8 mouse cellular contexts compared by ENCODE assay signal in the genomic region with DNA sequence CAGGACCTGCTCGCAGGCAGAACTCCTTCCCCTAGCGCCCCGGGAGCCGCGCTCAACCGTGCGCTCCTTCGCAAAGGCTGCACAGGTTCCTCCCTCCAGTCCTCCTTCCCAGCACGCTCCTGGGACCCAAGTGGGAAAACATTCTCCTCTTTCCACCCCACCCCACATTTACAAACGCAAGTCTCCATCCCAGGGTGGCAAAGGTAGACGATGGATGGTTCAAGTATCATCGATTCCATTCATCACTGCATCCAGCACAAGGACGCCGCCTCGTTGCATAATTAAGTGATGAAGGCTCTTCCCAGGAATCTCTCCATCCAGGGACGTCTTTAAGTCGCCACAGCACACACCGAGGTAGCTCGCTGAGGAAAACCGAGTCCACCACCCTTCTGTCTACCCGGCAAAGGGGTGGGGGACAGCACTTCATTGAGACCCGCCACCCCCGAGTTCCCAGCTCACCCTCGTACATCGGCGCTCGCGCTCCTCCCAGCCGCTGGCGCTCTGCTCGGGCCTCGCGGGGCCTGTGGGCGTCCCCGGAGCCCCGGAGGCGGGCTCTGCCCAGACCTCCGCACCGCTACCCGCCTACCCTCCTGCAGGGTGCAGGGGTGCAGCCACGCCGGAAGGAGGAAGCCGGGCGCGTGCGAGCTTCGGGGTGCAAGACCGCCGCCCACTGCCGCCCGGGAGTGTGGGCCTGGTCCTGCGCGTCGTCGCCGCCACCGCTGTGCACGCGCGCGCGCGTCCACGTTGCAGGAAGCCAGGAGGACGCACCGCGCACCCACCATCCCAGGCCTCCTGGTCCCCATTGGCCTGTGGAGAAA. TPM values are rescaled to one million over a fixed set of nuclear protein-coding genes. Genes with fewer than 3 reads are reported as not detected.
DNase-seq lines count a peak whose midpoint lies in the region; ATAC-seq lines count a peak whose summit lies in the region.

TSS of gene Chst10 (minus strand) at position 731 of the 818 bp plus-strand sequence.

- intact Hi-C loops in gastrocnemius, postnatal 14 days (cut with DNase I; ENCODE audit: low total_unique reads) = no loop called here

- ATAC-seq in activated CD4-positive, CD25-positive, alpha-beta regulatory T cell, adult 4 months = peak; percentile 94
- peak; percentile 70 for ATAC-seq in megakaryocyte, adult 5-6 weeks (ENCODE audit: poor library complexity, severe bottlenecking)

- peak; percentile 89 for DNase-seq in embryo, embryonic 10 days (ENCODE audit: low spot score)
- DNase-seq in gastrocnemius, postnatal 14 days = peak; percentile 61
- peak; percentile 14 for DNase-seq in hindlimb bud, embryonic 11.5 days (ENCODE audit: extremely low spot score, low read depth, low spot score)
- peak; percentile 73 to 81 for DNase-seq in left cerebral cortex, adult 8-10 months (ENCODE audit: low spot score in 2 of 2)
- peak; percentile 81 to 87 for DNase-seq in right cerebral cortex, adult 2 months (ENCODE audit: low spot score in 2 of 2)
- DNase-seq in urinary bladder, postnatal 25 days (ENCODE audit: low spot score) = peak; percentile 58

RNA-seq across cellular contexts. Expression of gene Chst10, which starts in this region (rescaled TPM):
- polyA plus RNA-seq in activated CD4-positive, CD25-positive, alpha-beta regulatory T cell, adult 4 months (2017; shearing (Covaris generic)) = 10 to 100 TPM; 21.9 to 32.7 TPM
- total RNA-seq in gastrocnemius, postnatal 14 days (2021) = under 1 TPM; 0.20 to 0.53 TPM
- 10 to 100 TPM; 56.6 to 62.5 (median 60.8) TPM for total RNA-seq in left cerebral cortex, adult 8-10 months (2022)
- 0.54 and 0.59 TPM in 2 replicates for total RNA-seq in megakaryocyte, adult 5-6 weeks (2015)
- 0.26 and 0.37 TPM in 2 replicates for total RNA-seq in megakaryocyte, adult 5-6 weeks (2017)

Comparison
In these comparisons a context has a peak if more than half of its experiments do, and no peak if none do; other contexts are left out.
1. Peak in every context shown above with its lines: DNase-seq and ATAC-seq.
2. RNA of gene Chst10 (total RNA-seq): 56.6 to 62.5 TPM in left cerebral cortex, adult 8-10 months; 0.26 to 0.59 TPM in megakaryocyte, adult 5-6 weeks and 0.20 to 0.53 TPM in gastrocnemius, postnatal 14 days; every median in the first group is over 10 times any median in the second.
3. Peak in DNase-seq in gastrocnemius, postnatal 14 days; RNA of the gene not detected or under 1 TPM.
4. Peak in ATAC-seq in megakaryocyte, adult 5-6 weeks; RNA of the gene not detected or under 1 TPM.
5. DNase-seq: peak in every context shown above with its lines; median percentile 89 in embryo, embryonic 10 days; 84 in right cerebral cortex, adult 2 months; 77 in left cerebral cortex, adult 8-10 months; 61 in gastrocnemius, postnatal 14 days; 58 in urinary bladder, postnatal 25 days; 14 in hindlimb bud, embryonic 11.5 days.